Comparison of ENCODE assay signal across 24 mouse cellular contexts in the genomic region with DNA sequence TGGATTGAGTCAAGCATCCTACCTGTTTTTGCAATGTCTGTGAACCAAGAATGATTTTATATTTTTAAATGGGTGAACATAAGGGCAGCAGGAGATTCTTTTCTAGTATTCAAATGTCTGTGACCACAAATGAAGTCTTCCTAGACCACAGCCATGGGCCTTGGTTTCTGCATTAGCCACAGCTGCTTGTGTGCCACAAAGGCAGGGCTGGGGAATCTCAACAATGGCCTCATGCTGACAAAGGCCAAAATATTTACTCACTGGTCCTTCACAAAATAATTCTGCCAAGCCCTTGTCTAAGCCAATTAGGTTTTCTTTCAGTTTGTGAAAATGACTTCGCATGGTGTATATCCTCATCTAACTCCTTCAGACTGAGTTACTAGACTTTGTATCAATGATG.
A peak's percentile ranks its signal among the peaks of the same experiment; 100 is the strongest.
DNase-seq lines count a peak whose midpoint lies in the region; ATAC-seq lines count a peak whose summit lies in the region.
"Had no signal": no experiment of that assay in that cellular context is flagged by ENCODE, and none has a peak within 500 bp of the region (broad histone marks: within the 10 kb centered on the region; RNA-seq: fewer than 3 reads in every experiment).

No protein-coding gene starts in this region.

- peaks cover 5% of the 10 kb centered on the region; the same call in 1 of the 2 replicates for H3K4me1 ChIP-seq in embryonic facial prominence, embryonic 14.5 days (ENCODE audit: control insufficient read depth, insufficient read depth, low read length)
- peaks cover 3% of the 10 kb centered on the region; the same call in 1 of the 2 replicates for H3K4me1 ChIP-seq in embryonic facial prominence, embryonic 10.5 days
- H3K4me1 ChIP-seq in forebrain, embryonic 13.5 days = no peaks in the 10 kb centered on the region
- H3K4me1 ChIP-seq: embryonic facial prominence, embryonic 12.5 days; forebrain, embryonic 10.5 days; forebrain, embryonic 12.5 days; forebrain, embryonic 15.5 days had no signal

- no peak overlapping the region for H3K4me2 ChIP-seq in embryonic facial prominence, embryonic 14.5 days (ENCODE audit: low read depth, low read length)
- no peak overlapping the region for H3K4me2 ChIP-seq in forebrain, embryonic 13.5 days
- H3K4me2 ChIP-seq: embryonic facial prominence, embryonic 12.5 days; embryonic facial prominence, embryonic 15.5 days; forebrain, embryonic 12.5 days; forebrain, embryonic 15.5 days had no signal

- H3K27me3 ChIP-seq in embryonic facial prominence, embryonic 14.5 days (replicated peaks; ENCODE audit: control insufficient read depth, insufficient read depth, low read length) = no peaks in the 10 kb centered on the region
- no peaks in the 10 kb centered on the region for H3K27me3 ChIP-seq in embryonic facial prominence, embryonic 10.5 days (replicated peaks; ENCODE audit: low read depth, poor library complexity, severe bottlenecking)
- no peaks in the 10 kb centered on the region for H3K27me3 ChIP-seq in forebrain, embryonic 13.5 days
- H3K27me3 ChIP-seq: embryonic facial prominence, embryonic 12.5 days; embryonic facial prominence, embryonic 15.5 days; forebrain, embryonic 12.5 days; forebrain, embryonic 15.5 days had no signal

- no peak overlapping the region for H3K4me3 ChIP-seq in embryonic facial prominence, embryonic 14.5 days (ENCODE audit: low read depth, low read length)
- H3K4me3 ChIP-seq in embryonic facial prominence, embryonic 10.5 days = no peak overlapping the region
- no peak overlapping the region for H3K4me3 ChIP-seq in forebrain, embryonic 13.5 days
- H3K4me3 ChIP-seq: embryonic facial prominence, embryonic 12.5 days; embryonic facial prominence, embryonic 15.5 days; erythroblast, embryonic 14.5 days; forebrain, embryonic 10.5 days; forebrain, embryonic 12.5 days; forebrain, embryonic 15.5 days had no signal

- no peak overlapping the region for H3K27ac ChIP-seq in embryonic facial prominence, embryonic 14.5 days (replicated peaks; ENCODE audit: low read depth, low read length)
- H3K27ac ChIP-seq in embryonic facial prominence, embryonic 10.5 days (replicated peaks) = no peak overlapping the region
- H3K27ac ChIP-seq in forebrain, embryonic 13.5 days = no peak overlapping the region
- H3K27ac ChIP-seq: embryonic facial prominence, embryonic 12.5 days; embryonic facial prominence, embryonic 15.5 days; forebrain, embryonic 10.5 days; forebrain, embryonic 12.5 days; forebrain, embryonic 15.5 days had no signal

- 87% methylated on average over 1 of the region's 1 CpGs for WGBS in embryonic facial prominence, embryonic 14.5 days
- WGBS in embryonic facial prominence, embryonic 10.5 days = 77% methylated on average over 1 of the region's 1 CpGs
- 25% methylated on average over 1 of the region's 1 CpGs for WGBS in forebrain, embryonic 13.5 days

- no peak overlapping the region for H3K9ac ChIP-seq in embryonic facial prominence, embryonic 14.5 days (ENCODE audit: low read depth, low read length)
- no peak overlapping the region for H3K9ac ChIP-seq in forebrain, embryonic 13.5 days
- H3K9ac ChIP-seq: embryonic facial prominence, embryonic 12.5 days; embryonic facial prominence, embryonic 15.5 days; forebrain, embryonic 12.5 days; forebrain, embryonic 15.5 days; forebrain, postnatal 0 days had no signal

- H3K36me3 ChIP-seq in embryonic facial prominence, embryonic 14.5 days (ENCODE audit: control insufficient read depth, insufficient read depth, low read length) = no peaks in the 10 kb centered on the region
- no peaks in the 10 kb centered on the region for H3K36me3 ChIP-seq in embryonic facial prominence, embryonic 10.5 days (replicated peaks)
- no peaks in the 10 kb centered on the region for H3K36me3 ChIP-seq in forebrain, embryonic 13.5 days (ENCODE audit: poor library complexity, severe bottlenecking)
- H3K36me3 ChIP-seq: embryonic facial prominence, embryonic 12.5 days; embryonic facial prominence, embryonic 15.5 days; forebrain, embryonic 10.5 days; forebrain, embryonic 12.5 days; forebrain, embryonic 15.5 days had no signal

- no peaks in the 10 kb centered on the region for H3K9me3 ChIP-seq in embryonic facial prominence, embryonic 14.5 days (ENCODE audit: control insufficient read depth, low read length)
- H3K9me3 ChIP-seq in embryonic facial prominence, embryonic 10.5 days = no peaks in the 10 kb centered on the region
- H3K9me3 ChIP-seq in forebrain, embryonic 13.5 days (replicated peaks) = no peaks in the 10 kb centered on the region
- H3K9me3 ChIP-seq: embryonic facial prominence, embryonic 12.5 days; embryonic facial prominence, embryonic 15.5 days; forebrain, embryonic 10.5 days; forebrain, embryonic 12.5 days; forebrain, embryonic 15.5 days had no signal

- no peak for ATAC-seq in embryonic facial prominence, embryonic 14.5 days (ENCODE audit: low read depth)
- ATAC-seq in forebrain, embryonic 13.5 days = no peak
- ATAC-seq: CD4-positive, CD25-positive, alpha-beta regulatory T cell, adult 4 months; forebrain, embryonic 15.5 days; forebrain, postnatal 0 days had no signal

- intact Hi-C loops in left cerebral cortex, postnatal 14 days (cut with DNase I) = no loop called here

- DNase-seq in embryonic facial prominence, embryonic 14.5 days (ENCODE audit: low spot score) = peak; percentile 14
- DNase-seq in embryonic facial prominence, embryonic 10.5 days (ENCODE audit: low spot score) = no peak
- DNase-seq in Muller cell, postnatal 12 days (ENCODE audit: inconsistent ontology term) = peak; percentile 88
- DNase-seq in left cerebral cortex, postnatal 14 days (ENCODE audit: low spot score in 2 of 2) = no peak
- DNase-seq: adrenal gland, adult 2 months; adrenal gland, postnatal 10 days; adrenal gland, postnatal 25 days; B cell, adult 2 months; cerebellum, adult 11 months; cerebellum, adult 18-20 months; cerebellum, adult 8-10 months; cerebellum, adult 9-11 months; cerebellum, postnatal 14 days; cerebellum, postnatal 36 days; embryo, embryonic 11 days; forebrain, postnatal 0 days had no signal

Comparison
In these comparisons a context has a peak if more than half of its experiments do, and no peak if none do; other contexts are left out.
1. DNase-seq: peak in embryonic facial prominence, embryonic 14.5 days (single experiment) and Muller cell, postnatal 12 days (single experiment); none in embryonic facial prominence, embryonic 10.5 days (single experiment) and left cerebral cortex, postnatal 14 days (0 of 2).